9 mouse cellular contexts compared by ENCODE assay signal in genomic region chr17:56196860-56197259, GRCm38 (mm10). TPM values are rescaled to one million over a fixed set of nuclear protein-coding genes. Genes with fewer than 3 reads are reported as not detected.
A peak's percentile ranks its signal among the peaks of the same experiment; 100 is the strongest.
DNase-seq lines count a peak whose midpoint lies in the region; ATAC-seq and TF ChIP-seq lines count a peak whose summit lies in the region.
"Had no signal": no experiment of that assay in that cellular context is flagged by ENCODE, and none has a peak within 500 bp of the region (broad histone marks: within the 10 kb centered on the region; RNA-seq: fewer than 3 reads in every experiment).

No protein-coding gene starts in this region.

- H3K4me3 ChIP-seq in forebrain, postnatal 0 days (ENCODE audit: low read depth, low read length), result no peak overlapping the region
- H3K4me3 ChIP-seq in forebrain, embryonic 11.5 days (ENCODE audit: low read depth, low read length), result no peak overlapping the region
- no peak overlapping the region; the same call in 1 of the 2 replicates for H3K4me3 ChIP-seq in midbrain, embryonic 10.5 days
- H3K4me3 ChIP-seq in midbrain, embryonic 11.5 days (ENCODE audit: low read depth, low read length), result no peak overlapping the region
- H3K4me3 ChIP-seq in cortical plate, adult 2 months (ENCODE audit: insufficient read depth, low read length), result no peak overlapping the region
- no peak overlapping the region for H3K4me3 ChIP-seq in small intestine, adult 2 months (ENCODE audit: low read depth, low read length)
- no peak overlapping the region for H3K4me3 ChIP-seq in forebrain, embryonic 12.5 days (replicated peaks)

- no peak for DNase-seq in forebrain, postnatal 0 days
- DNase-seq in forebrain, embryonic 11.5 days (ENCODE audit: low spot score), result no peak
- DNase-seq in midbrain, embryonic 10.5 days (ENCODE audit: low spot score), result peak; percentile 25
- no peak for DNase-seq in midbrain, embryonic 11.5 days (ENCODE audit: low spot score, missing footprints)
- DNase-seq in layer of hippocampus, adult 9-10 months (ENCODE audit: low spot score), result no peak
- DNase-seq: cerebellum, adult 9-11 months had no signal

- H3K4me1 ChIP-seq in forebrain, postnatal 0 days (ENCODE audit: insufficient read depth), result no peaks in the 10 kb centered on the region
- no peaks in the 10 kb centered on the region for H3K4me1 ChIP-seq in forebrain, embryonic 11.5 days (replicated peaks; ENCODE audit: control insufficient read depth, insufficient read depth, low read length)
- no peaks in the 10 kb centered on the region for H3K4me1 ChIP-seq in midbrain, embryonic 10.5 days
- H3K4me1 ChIP-seq in midbrain, embryonic 11.5 days (ENCODE audit: control insufficient read depth, insufficient read depth, low read length), result no peaks in the 10 kb centered on the region
- H3K4me1 ChIP-seq in cortical plate, adult 2 months (ENCODE audit: control insufficient read depth, insufficient read depth, low read length), result no peaks in the 10 kb centered on the region
- H3K4me1 ChIP-seq in small intestine, adult 2 months (ENCODE audit: control insufficient read depth, insufficient read depth, insufficient read length, low read length), result peaks cover 4% of the 10 kb centered on the region
- no peaks in the 10 kb centered on the region for H3K4me1 ChIP-seq in forebrain, embryonic 12.5 days

- H3K4me2 ChIP-seq in forebrain, postnatal 0 days (ENCODE audit: low read depth), result no peak overlapping the region
- no peak overlapping the region for H3K4me2 ChIP-seq in forebrain, embryonic 11.5 days (ENCODE audit: low read depth, low read length, severe bottlenecking)
- H3K4me2 ChIP-seq in midbrain, embryonic 11.5 days, result no peak overlapping the region
- H3K4me2 ChIP-seq in forebrain, embryonic 12.5 days, result no peak overlapping the region

- no peak for ATAC-seq in forebrain, postnatal 0 days
- no peak for ATAC-seq in forebrain, embryonic 11.5 days (replicated peaks; ENCODE audit: low FRiP score)
- no peak for ATAC-seq in midbrain, embryonic 11.5 days (ENCODE audit: low FRiP score)
- ATAC-seq in forebrain, embryonic 12.5 days (ENCODE audit: low FRiP score), result no peak

- no peak for TF ChIP-seq POLR2A in cortical plate, adult 2 months (IDR thresholded peaks at IDR 0.05; ENCODE audit: extremely low read depth, insufficient read depth, low read length)
- no peak for TF ChIP-seq POLR2A in small intestine, adult 2 months (IDR thresholded peaks at IDR 0.05; ENCODE audit: low read depth, low read length)

- H3K27ac ChIP-seq in forebrain, postnatal 0 days (ENCODE audit: low read depth, low read length), result no peak overlapping the region
- H3K27ac ChIP-seq in forebrain, embryonic 11.5 days (ENCODE audit: low read depth, low read length), result no peak overlapping the region
- no peak overlapping the region for H3K27ac ChIP-seq in midbrain, embryonic 10.5 days (replicated peaks)
- no peak overlapping the region for H3K27ac ChIP-seq in midbrain, embryonic 11.5 days (ENCODE audit: low read depth, low read length)
- no peak overlapping the region for H3K27ac ChIP-seq in cortical plate, adult 2 months (ENCODE audit: insufficient read depth, low read length)
- H3K27ac ChIP-seq in small intestine, adult 2 months (ENCODE audit: insufficient read depth, low read depth, low read length), result no peak overlapping the region
- H3K27ac ChIP-seq in forebrain, embryonic 12.5 days, result no peak overlapping the region

- no peak overlapping the region for H3K9ac ChIP-seq in forebrain, postnatal 0 days
- no peak overlapping the region for H3K9ac ChIP-seq in forebrain, embryonic 11.5 days (ENCODE audit: low read length)
- H3K9ac ChIP-seq in midbrain, embryonic 11.5 days (ENCODE audit: low read length), result no peak overlapping the region
- no peak overlapping the region for H3K9ac ChIP-seq in forebrain, embryonic 12.5 days

- peak; percentile 55 for TF ChIP-seq CTCF in forebrain, postnatal 0 days (IDR thresholded peaks at IDR 0.05; ENCODE audit: low read depth)
- TF ChIP-seq CTCF in cortical plate, adult 2 months (IDR thresholded peaks at IDR 0.05; ENCODE audit: extremely low read depth, insufficient read depth, low read length), result peak; percentile 33; the same call in 1 of the 2 replicates
- TF ChIP-seq CTCF in small intestine, adult 2 months (IDR thresholded peaks at IDR 0.05; ENCODE audit: extremely low read depth, insufficient read length, insufficient replicate concordance, low read depth, low read length), result peak; percentile 52; the same call in 1 of the 2 replicates

- whole genome bisulfite sequencing in forebrain, postnatal 0 days, result 76% methylated on average over 2 of the region's 2 CpGs
- 73% methylated on average over 2 of the region's 2 CpGs for WGBS in forebrain, embryonic 11.5 days
- 75% methylated on average over 2 of the region's 2 CpGs for WGBS in midbrain, embryonic 10.5 days
- 63% methylated on average over 2 of the region's 2 CpGs for WGBS in midbrain, embryonic 11.5 days
- 72% methylated on average over 2 of the region's 2 CpGs for WGBS in small intestine, adult 2 months
- 82% methylated on average over 2 of the region's 2 CpGs for WGBS in forebrain, embryonic 12.5 days

- H3K36me3 ChIP-seq in forebrain, postnatal 0 days (ENCODE audit: insufficient read depth), result peaks cover 87% of the 10 kb centered on the region
- peaks cover 13% of the 10 kb centered on the region for H3K36me3 ChIP-seq in forebrain, embryonic 11.5 days (ENCODE audit: control insufficient read depth, insufficient read depth, low read length)
- H3K36me3 ChIP-seq in midbrain, embryonic 10.5 days, result peaks cover 96% of the 10 kb centered on the region
- peaks cover 31% of the 10 kb centered on the region for H3K36me3 ChIP-seq in midbrain, embryonic 11.5 days (ENCODE audit: control insufficient read depth, insufficient read depth, low read length)
- peaks cover 41% of the 10 kb centered on the region for H3K36me3 ChIP-seq in small intestine, adult 2 months (ENCODE audit: control insufficient read depth, insufficient read depth, low read length)
- peaks cover 93% of the 10 kb centered on the region for H3K36me3 ChIP-seq in forebrain, embryonic 12.5 days (replicated peaks)

- H3K9me3 ChIP-seq in forebrain, postnatal 0 days (ENCODE audit: low read length), result no peaks in the 10 kb centered on the region
- no peaks in the 10 kb centered on the region; the same call in 1 of the 2 replicates for H3K9me3 ChIP-seq in forebrain, embryonic 11.5 days (ENCODE audit: control insufficient read depth, low read length)
- H3K9me3 ChIP-seq in midbrain, embryonic 10.5 days (replicated peaks), result no peaks in the 10 kb centered on the region
- no peaks in the 10 kb centered on the region for H3K9me3 ChIP-seq in midbrain, embryonic 11.5 days (ENCODE audit: control insufficient read depth, low read length)
- H3K9me3 ChIP-seq in forebrain, embryonic 12.5 days, result no peaks in the 10 kb centered on the region

- H3K27me3 ChIP-seq in forebrain, postnatal 0 days (ENCODE audit: insufficient read depth, low read length), result no peaks in the 10 kb centered on the region
- H3K27me3 ChIP-seq in forebrain, embryonic 11.5 days (ENCODE audit: control insufficient read depth, insufficient read depth, low read length), result no peaks in the 10 kb centered on the region
- no peaks in the 10 kb centered on the region for H3K27me3 ChIP-seq in midbrain, embryonic 10.5 days (ENCODE audit: low read depth, poor library complexity, severe bottlenecking)
- no peaks in the 10 kb centered on the region for H3K27me3 ChIP-seq in midbrain, embryonic 11.5 days (ENCODE audit: control insufficient read depth, insufficient read depth, low read length)
- no peaks in the 10 kb centered on the region for H3K27me3 ChIP-seq in small intestine, adult 2 months (ENCODE audit: control insufficient read depth, insufficient read depth, low read length)
- no peaks in the 10 kb centered on the region for H3K27me3 ChIP-seq in forebrain, embryonic 12.5 days

RNA-seq across cellular contexts. Expression of gene Mydgf, which starts 13.1 kb away (rescaled TPM):
- total RNA-seq in forebrain, postnatal 0 days (2014; rRNA removed), result 52.3 and 65.1 TPM in 2 replicates
- polyA plus RNA-seq in forebrain, postnatal 0 days (2015; fragmentation: Nextera tagmentation; extraction: Ambion mirVana), result 65.7 and 75.0 TPM in 2 replicates
- 55.4 and 64.0 TPM in 2 replicates for polyA plus RNA-seq in forebrain, embryonic 11.5 days (2014; fragmentation: Nextera tagmentation; extraction: Ambion mirVana)
- polyA plus RNA-seq in midbrain, embryonic 10.5 days (2016; fragmentation: Nextera tagmentation; extraction: Ambion mirVana), result 77.0 and 78.4 TPM in 2 replicates
- 52.3 and 57.7 TPM in 2 replicates for polyA plus RNA-seq in midbrain, embryonic 11.5 days (2014; fragmentation: Nextera tagmentation; extraction: Ambion mirVana)
- 43.3 and 45.8 TPM in 2 replicates for polyA plus RNA-seq in cortical plate, adult 2 months (2012; rRNA removed)
- 82.7 and 86.4 TPM in 2 replicates for polyA plus RNA-seq in small intestine, adult 2 months (2012; rRNA removed)
- 54.5 and 57.3 TPM in 2 replicates for polyA plus RNA-seq in forebrain, embryonic 12.5 days (2016; fragmentation: Nextera tagmentation; extraction: Ambion mirVana)

RNA-seq across cellular contexts. Expression of gene Dpp9, which starts 21.8 kb away (rescaled TPM):
- total RNA-seq in forebrain, postnatal 0 days (2014; rRNA removed), result 16.2 and 21.9 TPM in 2 replicates
- 16.1 and 19.5 TPM in 2 replicates for polyA plus RNA-seq in forebrain, postnatal 0 days (2015; fragmentation: Nextera tagmentation; extraction: Ambion mirVana)
- polyA plus RNA-seq in forebrain, embryonic 11.5 days (2014; fragmentation: Nextera tagmentation; extraction: Ambion mirVana), result 48.0 and 50.6 TPM in 2 replicates
- 45.6 and 46.9 TPM in 2 replicates for polyA plus RNA-seq in midbrain, embryonic 10.5 days (2016; fragmentation: Nextera tagmentation; extraction: Ambion mirVana)
- polyA plus RNA-seq in midbrain, embryonic 11.5 days (2014; fragmentation: Nextera tagmentation; extraction: Ambion mirVana), result 29.5 and 33.8 TPM in 2 replicates
- polyA plus RNA-seq in cortical plate, adult 2 months (2012; rRNA removed), result 51.2 and 52.0 TPM in 2 replicates
- 27.4 and 39.4 TPM in 2 replicates for polyA plus RNA-seq in small intestine, adult 2 months (2012; rRNA removed)
- polyA plus RNA-seq in forebrain, embryonic 12.5 days (2016; fragmentation: Nextera tagmentation; extraction: Ambion mirVana), result 43.4 and 48.6 TPM in 2 replicates

RNA-seq across cellular contexts. Expression of gene Tnfaip8l1, which starts 34.6 kb away (rescaled TPM):
- total RNA-seq in forebrain, postnatal 0 days (2014; rRNA removed), result 11.0 and 12.8 TPM in 2 replicates
- 8.6 TPM in 2 replicates for polyA plus RNA-seq in forebrain, postnatal 0 days (2015; fragmentation: Nextera tagmentation; extraction: Ambion mirVana)
- polyA plus RNA-seq in forebrain, embryonic 11.5 days (2014; fragmentation: Nextera tagmentation; extraction: Ambion mirVana), result 7.7 and 8.4 TPM in 2 replicates
- 7.2 and 8.4 TPM in 2 replicates for polyA plus RNA-seq in midbrain, embryonic 10.5 days (2016; fragmentation: Nextera tagmentation; extraction: Ambion mirVana)
- 5.8 and 7.7 TPM in 2 replicates for polyA plus RNA-seq in midbrain, embryonic 11.5 days (2014; fragmentation: Nextera tagmentation; extraction: Ambion mirVana)
- polyA plus RNA-seq in cortical plate, adult 2 months (2012; rRNA removed), result 7.5 and 8.5 TPM in 2 replicates
- 4.2 and 10.3 TPM in 2 replicates for polyA plus RNA-seq in small intestine, adult 2 months (2012; rRNA removed)
- 7.5 TPM in 2 replicates for polyA plus RNA-seq in forebrain, embryonic 12.5 days (2016; fragmentation: Nextera tagmentation; extraction: Ambion mirVana)

RNA-seq across cellular contexts. Expression of gene Sema6b, which starts 56.7 kb away (rescaled TPM):
- 71.0 and 76.4 TPM in 2 replicates for total RNA-seq in forebrain, postnatal 0 days (2014; rRNA removed)
- 15.6 and 18.1 TPM in 2 replicates for polyA plus RNA-seq in forebrain, postnatal 0 days (2015; fragmentation: Nextera tagmentation; extraction: Ambion mirVana)
- 1.4 and 2.5 TPM in 2 replicates for polyA plus RNA-seq in forebrain, embryonic 11.5 days (2014; fragmentation: Nextera tagmentation; extraction: Ambion mirVana)
- 1.2 and 1.8 TPM in 2 replicates for polyA plus RNA-seq in midbrain, embryonic 10.5 days (2016; fragmentation: Nextera tagmentation; extraction: Ambion mirVana)
- 1.9 TPM in 2 replicates for polyA plus RNA-seq in midbrain, embryonic 11.5 days (2014; fragmentation: Nextera tagmentation; extraction: Ambion mirVana)
- 87.3 and 88.9 TPM in 2 replicates for polyA plus RNA-seq in cortical plate, adult 2 months (2012; rRNA removed)
- 6.4 and 12.2 TPM in 2 replicates for polyA plus RNA-seq in small intestine, adult 2 months (2012; rRNA removed)
- polyA plus RNA-seq in forebrain, embryonic 12.5 days (2016; fragmentation: Nextera tagmentation; extraction: Ambion mirVana), result 4.8 and 5.4 TPM in 2 replicates

RNA-seq across cellular contexts. Expression of gene Fem1a, which starts 59.8 kb away (rescaled TPM):
- 44.2 and 53.6 TPM in 2 replicates for total RNA-seq in forebrain, postnatal 0 days (2014; rRNA removed)
- polyA plus RNA-seq in forebrain, postnatal 0 days (2015; fragmentation: Nextera tagmentation; extraction: Ambion mirVana), result 15.4 and 17.2 TPM in 2 replicates
- 16.5 and 16.6 TPM in 2 replicates for polyA plus RNA-seq in forebrain, embryonic 11.5 days (2014; fragmentation: Nextera tagmentation; extraction: Ambion mirVana)
- 11.7 and 15.1 TPM in 2 replicates for polyA plus RNA-seq in midbrain, embryonic 10.5 days (2016; fragmentation: Nextera tagmentation; extraction: Ambion mirVana)
- polyA plus RNA-seq in midbrain, embryonic 11.5 days (2014; fragmentation: Nextera tagmentation; extraction: Ambion mirVana), result 12.6 and 12.7 TPM in 2 replicates
- polyA plus RNA-seq in cortical plate, adult 2 months (2012; rRNA removed), result 23.3 and 24.1 TPM in 2 replicates
- 21.3 and 22.9 TPM in 2 replicates for polyA plus RNA-seq in small intestine, adult 2 months (2012; rRNA removed)
- 18.2 and 20.3 TPM in 2 replicates for polyA plus RNA-seq in forebrain, embryonic 12.5 days (2016; fragmentation: Nextera tagmentation; extraction: Ambion mirVana)
